Mouse (Mus musculus): ENCODE measurements around the gene Dqx1. TPM values are rescaled to one million over a fixed set of nuclear protein-coding genes. Genes with fewer than 3 reads are reported as not detected.
A peak's percentile ranks its signal among the peaks of the same experiment; 100 is the strongest.

Gene Dqx1
- polyA plus RNA-seq, 1 experiment, result 4.9 TPM

GRCm38 (mm10) chr6:83033249-83034185 is 24.1 kb upstream of the Dqx1 start, which contains the start of the genes Dok1 and Loxl3:
Gene Dok1, minus strand, starts transcription at chr6:83033471.
Gene Loxl3, plus strand, starts transcription at chr6:83034173.
- peak; percentile 61 for DNase-seq (ENCODE audit: low spot score)

GRCm38 (mm10) chr6:83034463-83035055 is 23.1 kb upstream of the Dqx1 start:
- DNase-seq (ENCODE audit: low spot score), result no peak

GRCm38 (mm10) chr6:83037188-83037587 is 20.5 kb upstream of the Dqx1 start:
- no peak for DNase-seq (ENCODE audit: low spot score)

- DNase-seq (ENCODE audit: low spot score), result peak; percentile 81
Measured at GRCm38 (mm10) chr6:83038496-83039012, 19.1 kb upstream of the Dqx1 start.

- no peak for DNase-seq (ENCODE audit: low spot score)
Measured at GRCm38 (mm10) chr6:83040601-83041000, 17.0 kb upstream of the Dqx1 start.

- DNase-seq (ENCODE audit: low spot score), result no peak
Measured at GRCm38 (mm10) chr6:83043561-83043960, 14.1 kb upstream of the Dqx1 start.

- DNase-seq (ENCODE audit: low spot score), result no peak
Measured at GRCm38 (mm10) chr6:83043993-83044392, 13.7 kb upstream of the Dqx1 start.

- DNase-seq (ENCODE audit: low spot score), result no peak
Measured at GRCm38 (mm10) chr6:83044742-83045141, 12.9 kb upstream of the Dqx1 start.

- DNase-seq (ENCODE audit: low spot score), result no peak
Measured at GRCm38 (mm10) chr6:83049367-83049766, 8.3 kb upstream of the Dqx1 start.

GRCm38 (mm10) chr6:83053136-83053960 is 4.3 kb upstream of the Dqx1 start:
- DNase-seq (ENCODE audit: low spot score), result no peak

GRCm38 (mm10) chr6:83054074-83054851 is 3.4 kb upstream of the Dqx1 start, which contains the start of gene Aup1:
Gene Aup1, plus strand, starts transcription at chr6:83054521.
- DNase-seq (ENCODE audit: low spot score), result peak; percentile 88

GRCm38 (mm10) chr6:83054871-83055431 is 2.7 kb upstream of the Dqx1 start, which contains the start of gene Htra2:
Gene Htra2, minus strand, starts transcription at chr6:83055273.
- no peak for DNase-seq (ENCODE audit: low spot score)

GRCm38 (mm10) chr6:83058725-83059124 is 1.1 kb downstream of the Dqx1 start:
- no peak for DNase-seq (ENCODE audit: low spot score)

- DNase-seq (ENCODE audit: low spot score), result no peak
Measured at GRCm38 (mm10) chr6:83065995-83066394, 8.4 kb downstream of the Dqx1 start.

GRCm38 (mm10) chr6:83066441-83066840 is 8.8 kb downstream of the Dqx1 start:
- no peak for DNase-seq (ENCODE audit: low spot score)

- no peak for DNase-seq (ENCODE audit: low spot score)
Measured at GRCm38 (mm10) chr6:83068221-83068620, 10.6 kb downstream of the Dqx1 start.

GRCm38 (mm10) chr6:83068706-83069487 is 11.3 kb downstream of the Dqx1 start:
- no peak for DNase-seq (ENCODE audit: low spot score)

GRCm38 (mm10) chr6:83069488-83070246 is 12.0 kb downstream of the Dqx1 start:
- DNase-seq (ENCODE audit: low spot score), result no peak

GRCm38 (mm10) chr6:83070247-83070310 is 12.4 kb downstream of the Dqx1 start, which contains the start of gene Tlx2:
Gene Tlx2, minus strand, starts transcription at chr6:83070293.
- DNase-seq (ENCODE audit: low spot score), result no peak
